Mouse (Mus musculus): ENCODE measurements at regions not wholly inside any gene's neighbourhood (a gene's known extent, or its start where the extent isn't known, plus 50 kb on each side); places are given as distances from the start of the nearest gene placed in this dataset.

DNA sequence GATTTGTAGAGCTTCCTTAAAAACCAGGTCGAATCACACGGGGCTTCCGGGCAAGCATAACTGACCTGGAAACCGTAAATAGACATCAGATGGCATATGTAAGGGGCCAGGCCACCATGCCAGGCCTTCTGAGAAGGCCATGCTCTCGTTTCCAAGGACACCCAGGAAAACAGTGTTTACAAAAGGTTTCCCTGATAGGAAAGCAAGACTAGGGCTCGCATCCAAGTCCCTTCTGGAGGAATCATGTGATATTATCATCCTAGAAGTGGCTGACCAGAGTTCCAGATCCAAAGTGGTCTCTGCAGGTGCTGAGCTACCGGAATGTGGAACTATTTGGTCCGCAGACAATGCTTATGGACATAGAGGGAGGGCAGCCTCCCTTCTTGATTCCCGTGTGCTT is 122.6 kb downstream of the Lrrc30 start:
- Histone ChIP-seq H3K36me3 (ENCODE audit: control insufficient read depth, insufficient read depth, low read length) (no peaks in the 10 kb centered on the region), H3K27me3 (replicated peaks; ENCODE audit: control insufficient read depth, insufficient read depth, low read length) (no peaks in the 10 kb centered on the region), H3K27ac (ENCODE audit: low read depth) (no peak overlapping the region), H3K9me3 (ENCODE audit: control insufficient read depth, low read length) (no peaks in the 10 kb centered on the region), H3K9ac (ENCODE audit: low read length) (no peak overlapping the region), H3K4me3 (ENCODE audit: low read depth, low read length) (no peak overlapping the region), H3K4me2 (ENCODE audit: low read length) (no peak overlapping the region), H3K4me1 (replicated peaks; ENCODE audit: control insufficient read depth, insufficient read depth, low read length) (peaks cover 4% of the 10 kb centered on the region; the same call in 1 of the 2 replicates)
- ATAC-seq (replicated peaks; ENCODE audit: low FRiP score, low TSS enrichment, low read depth): no peak
- DNase-seq (ENCODE audit: low spot score): no peak
- WGBS: 69% methylated on average over 9 of the region's 9 CpGs

DNA sequence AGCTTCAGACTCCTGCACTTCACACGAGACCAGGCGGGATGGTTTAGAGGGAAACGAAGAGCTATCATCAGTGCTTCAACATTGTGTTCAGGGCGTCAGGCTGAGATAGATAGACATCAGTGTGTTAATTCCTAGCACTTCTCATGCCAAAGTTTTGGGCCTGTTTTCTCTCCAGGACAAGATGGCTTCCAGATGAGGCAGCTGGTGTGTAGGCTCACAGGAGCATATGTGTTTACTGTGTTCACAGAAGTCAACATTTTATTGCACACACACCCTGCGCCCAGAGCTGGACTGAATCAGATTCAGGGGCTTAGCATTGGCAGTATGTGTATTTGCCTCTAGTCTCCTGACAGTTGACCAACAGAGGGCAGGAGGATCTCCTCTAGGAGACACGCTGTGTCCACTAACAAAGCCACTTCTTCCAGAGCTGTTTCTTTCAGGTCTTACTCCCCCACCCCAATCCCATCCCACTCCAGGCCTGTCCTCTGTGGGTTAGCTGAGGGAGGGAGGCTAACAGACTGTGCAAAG is 123.4 kb downstream of the Lrrc30 start:
- WGBS: 80% methylated on average over 6 of the region's 6 CpGs
- H3K4me3 ChIP-seq (ENCODE audit: low read depth, low read length): no peak overlapping the region
- ATAC-seq (replicated peaks; ENCODE audit: low FRiP score, low TSS enrichment, low read depth): no peak

DNA sequence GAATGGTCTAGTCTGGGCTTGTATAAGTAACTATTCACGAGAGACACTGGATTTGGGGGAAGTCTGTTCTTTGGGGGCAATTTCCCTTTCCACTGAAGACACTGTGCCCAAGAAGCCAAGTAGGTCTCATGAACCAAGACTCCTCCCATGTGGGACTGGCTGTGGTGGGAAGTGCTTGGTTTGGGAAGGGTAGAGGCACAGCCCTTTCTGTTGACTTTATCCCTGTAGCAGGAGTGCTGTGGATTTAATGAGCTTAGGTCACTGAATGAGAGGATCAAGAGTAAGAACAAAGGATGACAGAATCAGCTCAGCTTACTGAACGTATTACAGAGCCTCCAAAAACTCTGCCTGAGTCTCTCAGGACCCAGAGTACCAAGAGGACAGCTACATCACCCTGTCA is 124.2 kb downstream of the Lrrc30 start:
- Histone ChIP-seq H3K27me3 (replicated peaks; ENCODE audit: control insufficient read depth, insufficient read depth, low read length) (no peaks in the 10 kb centered on the region), H3K9me3 (ENCODE audit: control insufficient read depth, low read length) (no peaks in the 10 kb centered on the region), H3K4me1 (replicated peaks; ENCODE audit: control insufficient read depth, insufficient read depth, low read length) (peaks cover 4% of the 10 kb centered on the region; the same call in 1 of the 2 replicates), H3K27ac (ENCODE audit: low read depth) (no peak overlapping the region), H3K36me3 (ENCODE audit: control insufficient read depth, insufficient read depth, low read length) (no peaks in the 10 kb centered on the region), H3K4me3 (ENCODE audit: low read depth, low read length) (no peak overlapping the region), H3K4me2 (ENCODE audit: low read length) (no peak overlapping the region), H3K9ac (ENCODE audit: low read length) (no peak overlapping the region)
- WGBS: 53% methylated on average over 2 of the region's 2 CpGs
- DNase-seq (ENCODE audit: low spot score) (no peak), ATAC-seq (replicated peaks; ENCODE audit: low FRiP score, low TSS enrichment, low read depth) (no peak)

More for the DNA sequence above, 123.4 kb downstream of the Lrrc30 start:
- Histone ChIP-seq H3K27me3 (replicated peaks; ENCODE audit: control insufficient read depth, insufficient read depth, low read length) (no peaks in the 10 kb centered on the region), H3K4me1 (replicated peaks; ENCODE audit: control insufficient read depth, insufficient read depth, low read length) (peaks cover 4% of the 10 kb centered on the region; the same call in 1 of the 2 replicates), H3K9ac (ENCODE audit: low read length) (no peak overlapping the region), H3K4me2 (ENCODE audit: low read length) (no peak overlapping the region), H3K36me3 (ENCODE audit: control insufficient read depth, insufficient read depth, low read length) (no peaks in the 10 kb centered on the region), H3K9me3 (ENCODE audit: control insufficient read depth, low read length) (no peaks in the 10 kb centered on the region), H3K27ac (ENCODE audit: low read depth) (no peak overlapping the region)
- DNase-seq (ENCODE audit: low spot score): no peak

GRCm38 (mm10) chr17:67506466-67506865 is 126.1 kb downstream of the Lrrc30 start:
- Histone ChIP-seq H3K9ac (ENCODE audit: low read length) (no peak overlapping the region), H3K36me3 (ENCODE audit: control insufficient read depth, insufficient read depth, low read length) (no peaks in the 10 kb centered on the region), H3K4me1 (replicated peaks; ENCODE audit: control insufficient read depth, insufficient read depth, low read length) (peaks cover 4% of the 10 kb centered on the region; the same call in 1 of the 2 replicates), H3K4me2 (ENCODE audit: low read length) (no peak overlapping the region), H3K27me3 (replicated peaks; ENCODE audit: control insufficient read depth, insufficient read depth, low read length) (no peaks in the 10 kb centered on the region), H3K27ac (ENCODE audit: low read depth) (no peak overlapping the region), H3K9me3 (ENCODE audit: control insufficient read depth, low read length) (no peaks in the 10 kb centered on the region), H3K4me3 (ENCODE audit: low read depth, low read length) (no peak overlapping the region)
- ATAC-seq (replicated peaks; ENCODE audit: low FRiP score, low TSS enrichment, low read depth) (no peak), DNase-seq (ENCODE audit: low spot score) (no peak)
- 63% methylated on average over 2 of the region's 2 CpGs for WGBS

DNA sequence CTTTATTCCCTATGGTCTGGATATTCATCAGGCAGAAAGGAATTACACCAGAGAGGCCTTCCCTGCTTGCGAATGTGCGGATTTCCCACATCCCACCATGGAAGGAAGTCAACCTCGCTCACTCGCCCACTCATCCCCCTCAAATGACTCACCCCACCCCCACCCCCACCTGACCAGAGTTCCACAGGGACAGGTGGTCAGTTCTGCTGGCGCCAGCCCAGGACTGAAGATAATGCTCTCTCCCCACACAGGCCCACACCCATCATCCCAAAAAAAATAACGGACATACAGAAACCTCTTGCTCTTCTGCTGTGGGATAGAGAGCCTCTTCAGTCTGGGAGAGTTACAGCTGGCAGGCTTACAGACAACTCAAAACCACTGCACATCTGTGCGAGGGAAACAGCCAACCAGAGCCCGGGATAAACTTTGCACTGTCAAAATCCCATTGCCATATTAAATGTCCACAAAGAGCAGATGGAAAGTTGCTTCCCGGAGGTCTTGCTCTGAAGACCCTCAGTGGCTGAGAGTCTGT is 128.0 kb downstream of the Lrrc30 start:
- Histone ChIP-seq H3K4me1 (replicated peaks; ENCODE audit: control insufficient read depth, insufficient read depth, low read length) (peaks cover 4% of the 10 kb centered on the region; the same call in 1 of the 2 replicates), H3K27ac (ENCODE audit: low read depth) (peak overlapping the region; percentile 62; the same call in 1 of the 2 replicates), H3K36me3 (ENCODE audit: control insufficient read depth, insufficient read depth, low read length) (no peaks in the 10 kb centered on the region), H3K4me3 (ENCODE audit: low read depth, low read length) (no peak overlapping the region), H3K9ac (ENCODE audit: low read length) (no peak overlapping the region), H3K4me2 (ENCODE audit: low read length) (no peak overlapping the region), H3K27me3 (replicated peaks; ENCODE audit: control insufficient read depth, insufficient read depth, low read length) (no peaks in the 10 kb centered on the region), H3K9me3 (ENCODE audit: control insufficient read depth, low read length) (no peaks in the 10 kb centered on the region)
- ATAC-seq (replicated peaks; ENCODE audit: low FRiP score, low TSS enrichment, low read depth): no peak
- 63% methylated on average over 9 of the region's 9 CpGs for WGBS
- no peak for DNase-seq (ENCODE audit: low spot score)

- Histone ChIP-seq H3K4me2 (ENCODE audit: low read length) (no peak overlapping the region), H3K27ac (ENCODE audit: low read depth) (no peak overlapping the region), H3K36me3 (ENCODE audit: control insufficient read depth, insufficient read depth, low read length) (no peaks in the 10 kb centered on the region), H3K4me1 (replicated peaks; ENCODE audit: control insufficient read depth, insufficient read depth, low read length) (peaks cover 4% of the 10 kb centered on the region; the same call in 1 of the 2 replicates), H3K9me3 (ENCODE audit: control insufficient read depth, low read length) (no peaks in the 10 kb centered on the region), H3K9ac (ENCODE audit: low read length) (no peak overlapping the region), H3K4me3 (ENCODE audit: low read depth, low read length) (no peak overlapping the region), H3K27me3 (replicated peaks; ENCODE audit: control insufficient read depth, insufficient read depth, low read length) (no peaks in the 10 kb centered on the region)
- no peak for DNase-seq (ENCODE audit: low spot score)
- no peak for ATAC-seq (replicated peaks; ENCODE audit: low FRiP score, low TSS enrichment, low read depth)
- WGBS: 68% methylated on average over 6 of the region's 6 CpGs
Measured at GRCm38 (mm10) chr17:67503125-67503878, 129.2 kb downstream of the Lrrc30 start.

DNA sequence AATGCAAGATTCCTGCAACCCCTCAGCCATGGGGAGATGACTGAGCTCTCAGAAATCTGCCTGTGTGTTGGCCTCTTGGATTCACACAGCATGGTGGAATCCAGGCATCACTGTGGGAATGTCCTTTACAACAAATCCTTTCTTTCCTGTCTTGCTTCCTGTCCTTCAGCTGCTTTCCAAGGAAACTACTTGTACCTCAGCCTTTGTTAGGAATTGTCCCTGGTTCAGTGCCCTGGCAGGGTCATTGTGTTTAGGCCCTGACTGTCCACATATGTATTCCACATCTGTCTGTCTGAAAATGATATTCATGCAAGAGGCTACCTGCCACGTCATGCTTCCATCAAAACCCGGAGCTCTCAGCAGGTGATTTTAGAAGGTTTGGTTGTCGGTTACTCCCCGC is 129.9 kb downstream of the Lrrc30 start:
- ATAC-seq (replicated peaks; ENCODE audit: low FRiP score, low TSS enrichment, low read depth) (no peak), DNase-seq (ENCODE audit: low spot score) (no peak)
- Histone ChIP-seq H3K36me3 (ENCODE audit: control insufficient read depth, insufficient read depth, low read length) (no peaks in the 10 kb centered on the region), H3K27ac (ENCODE audit: low read depth) (no peak overlapping the region), H3K4me2 (ENCODE audit: low read length) (no peak overlapping the region), H3K9ac (ENCODE audit: low read length) (no peak overlapping the region), H3K9me3 (ENCODE audit: control insufficient read depth, low read length) (no peaks in the 10 kb centered on the region), H3K4me3 (ENCODE audit: low read depth, low read length) (no peak overlapping the region), H3K27me3 (replicated peaks; ENCODE audit: control insufficient read depth, insufficient read depth, low read length) (no peaks in the 10 kb centered on the region), H3K4me1 (replicated peaks; ENCODE audit: control insufficient read depth, insufficient read depth, low read length) (peaks cover 4% of the 10 kb centered on the region; the same call in 1 of the 2 replicates)
- 91% methylated on average over 4 of the region's 4 CpGs for WGBS

DNA sequence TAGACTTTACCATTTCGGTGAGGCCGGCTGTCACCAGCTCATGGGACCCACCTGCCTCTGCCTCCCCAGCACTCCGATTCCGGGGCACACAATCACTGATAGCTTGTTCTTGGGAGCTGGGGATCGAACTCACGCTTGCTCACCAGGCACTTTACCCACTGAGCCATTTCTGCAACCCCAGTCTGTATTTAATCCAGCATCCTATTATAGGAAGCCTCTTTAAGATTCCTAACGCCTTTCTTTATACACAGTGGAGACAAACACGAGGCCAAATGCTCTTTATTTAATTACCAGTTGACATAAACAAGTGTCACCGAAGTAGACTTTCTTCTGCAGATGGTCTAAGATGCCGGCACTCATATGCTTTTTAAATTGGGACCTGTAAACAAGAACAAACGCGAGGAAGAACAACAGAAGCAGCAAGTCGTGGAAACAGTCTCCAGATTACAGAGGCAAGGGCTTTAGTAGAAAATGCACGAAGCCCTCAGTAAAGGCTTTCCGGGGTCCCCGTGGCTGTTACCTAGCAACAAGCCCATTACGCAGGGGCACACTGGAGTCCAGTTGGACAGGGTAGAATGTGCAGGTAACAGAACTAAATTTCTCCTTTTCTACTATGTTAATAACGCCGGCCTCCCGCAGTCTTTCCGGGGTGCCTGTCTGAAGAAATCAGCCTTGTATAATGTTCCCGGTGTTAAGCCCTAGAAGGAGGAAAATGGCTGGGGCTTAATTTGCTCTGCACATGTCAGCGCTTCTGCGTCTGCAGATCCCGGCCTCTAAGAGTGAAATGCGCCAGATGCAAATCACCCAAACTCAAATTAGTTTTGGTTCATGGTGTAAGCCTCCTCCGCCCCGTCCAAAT is 132.5 kb downstream of the Lrrc30 start:
- WGBS: 67% methylated on average over 28 of the region's 28 CpGs
- Histone ChIP-seq H3K4me3 (ENCODE audit: low read depth, low read length) (no peak overlapping the region), H3K27me3 (replicated peaks; ENCODE audit: control insufficient read depth, insufficient read depth, low read length) (no peaks in the 10 kb centered on the region), H3K36me3 (ENCODE audit: control insufficient read depth, insufficient read depth, low read length) (no peaks in the 10 kb centered on the region), H3K9me3 (ENCODE audit: control insufficient read depth, low read length) (no peaks in the 10 kb centered on the region), H3K4me1 (replicated peaks; ENCODE audit: control insufficient read depth, insufficient read depth, low read length) (no peaks in the 10 kb centered on the region; the same call in 1 of the 2 replicates), H3K27ac (ENCODE audit: low read depth) (no peak overlapping the region), H3K9ac (ENCODE audit: low read length) (no peak overlapping the region), H3K4me2 (ENCODE audit: low read length) (no peak overlapping the region)
- ATAC-seq (replicated peaks; ENCODE audit: low FRiP score, low TSS enrichment, low read depth) (no peak), DNase-seq (ENCODE audit: low spot score) (no peak)

All from intestine, embryonic 14.5 days (tissue).